Comparison of ENCODE assay signal across 13 mouse cellular contexts in genomic region chr9:66218917-66219725, GRCm38 (mm10).
DNase-seq lines count a peak whose midpoint lies in the region; TF ChIP-seq lines count a peak whose summit lies in the region.
"Had no signal": no experiment of that assay in that cellular context is flagged by ENCODE, and none has a peak within 500 bp of the region (broad histone marks: within the 10 kb centered on the region; RNA-seq: fewer than 3 reads in every experiment).

No protein-coding gene starts in this region.

- no peaks in the 10 kb centered on the region for H3K9me3 ChIP-seq in heart, embryonic 10.5 days
- H3K9me3 ChIP-seq: hindbrain, embryonic 10.5 days; limb, embryonic 12.5 days had no signal

- H3K27me3 ChIP-seq in heart, embryonic 10.5 days (ENCODE audit: insufficient read depth, poor library complexity, severe bottlenecking): no peaks in the 10 kb centered on the region
- H3K27me3 ChIP-seq: limb, embryonic 12.5 days had no signal

- no peak for TF ChIP-seq CTCF in layer of hippocampus, adult 2 months (conservative IDR thresholded peaks at IDR 0.05)

- no peak overlapping the region for H3K27ac ChIP-seq in heart, embryonic 10.5 days
- H3K27ac ChIP-seq in layer of hippocampus, adult 2 months: no peak overlapping the region
- H3K27ac ChIP-seq: hindbrain, embryonic 10.5 days; limb, embryonic 12.5 days had no signal

- intact Hi-C loops in heart, postnatal 14 days (cut with DNase I): loop anchor here (5.0 kb wide), 1 partner anchor 58 kb away; no protein-coding TSS in a partner anchor

- no peak overlapping the region; the same call in 1 of the 2 replicates for H3K4me3 ChIP-seq in heart, embryonic 10.5 days
- no peak overlapping the region for H3K4me3 ChIP-seq in layer of hippocampus, adult 2 months
- H3K4me3 ChIP-seq: erythroblast, embryonic 14.5 days; hindbrain, embryonic 10.5 days; limb, embryonic 12.5 days had no signal

- no peaks in the 10 kb centered on the region for H3K36me3 ChIP-seq in heart, embryonic 10.5 days
- H3K36me3 ChIP-seq: hindbrain, embryonic 10.5 days; limb, embryonic 12.5 days had no signal

- WGBS in heart, embryonic 10.5 days: 57% methylated on average over 10 of the region's 10 CpGs

- DNase-seq in heart, adult 9 months (ENCODE audit: low spot score in 2 of 2): peak; percentile 40 to 55
- no peak for DNase-seq in heart, embryonic 10.5 days (ENCODE audit: low spot score)
- DNase-seq in cerebellum, postnatal 10 days: peak; percentile 74 to 82
- peak; percentile 43 to 48 for DNase-seq in heart, postnatal 14 days
- DNase-seq in lung, postnatal 4 days: peak; percentile 65 to 71
- DNase-seq in layer of hippocampus, adult 2 months (ENCODE audit: low spot score in 2 of 2): no peak
- no peak for DNase-seq in kidney, adult 8-10 months
- no peak for DNase-seq in thymus, adult 18-20 months
- DNase-seq: kidney, postnatal 14 days; right cerebral cortex, postnatal 4 days had no signal

- H3K4me1 ChIP-seq in heart, embryonic 10.5 days: peaks cover 39% of the 10 kb centered on the region

Comparison
In these comparisons a context has a peak if more than half of its experiments do, and no peak if none do; other contexts are left out.
1. DNase-seq: peak in heart, adult 9 months (2 of 2), cerebellum, postnatal 10 days (2 of 2), heart, postnatal 14 days (2 of 2) and lung, postnatal 4 days (2 of 2); none in heart, embryonic 10.5 days (single experiment), layer of hippocampus, adult 2 months (0 of 2), kidney, adult 8-10 months (0 of 2) and thymus, adult 18-20 months (0 of 2).